Mouse (Mus musculus): ENCODE measurements at regions not wholly inside any gene's neighbourhood (a gene's known extent, or its start where the extent isn't known, plus 50 kb on each side); places are given as distances from the start of the nearest gene placed in this dataset.
A peak's percentile ranks its signal among the peaks of the same experiment; 100 is the strongest.

GRCm38 (mm10) chr3:10575728-10576127 lies 240.2 kb upstream of the Gm38303 start:
- H3K9ac ChIP-seq (replicated peaks), result no peak overlapping the region
- no peaks in the 10 kb centered on the region for H3K36me3 ChIP-seq
- H3K4me2 ChIP-seq (replicated peaks), result no peak overlapping the region
- WGBS, result 55% methylated on average over 1 of the region's 1 CpGs
- H3K4me3 ChIP-seq, result no peak overlapping the region
- H3K9me3 ChIP-seq, result no peaks in the 10 kb centered on the region
- no peaks in the 10 kb centered on the region for H3K27me3 ChIP-seq
- 0 out of 2 replicates have a peak, but pooled peaks cover 5% of the 10 kb centered on the region for H3K4me1 ChIP-seq
- ATAC-seq (replicated peaks), result peak; percentile 63
- H3K27ac ChIP-seq (replicated peaks), result peak overlapping the region; percentile 31; the same call in 1 of the 2 replicates

GRCm38 (mm10) chr3:10575213-10575612 lies 239.7 kb upstream of the Gm38303 start:
- Histone ChIP-seq H3K4me3 (no peak overlapping the region), H3K9me3 (no peaks in the 10 kb centered on the region), H3K4me2 (replicated peaks) (no peak overlapping the region), H3K9ac (replicated peaks) (no peak overlapping the region), H3K27ac (replicated peaks) (peak overlapping the region; percentile 38; the same call in 1 of the 2 replicates), H3K27me3 (no peaks in the 10 kb centered on the region), H3K36me3 (no peaks in the 10 kb centered on the region), H3K4me1 (0 out of 2 replicates have a peak, but pooled peaks cover 5% of the 10 kb centered on the region)
- ATAC-seq (replicated peaks), result peak; percentile 94
- WGBS, result 33% methylated on average over 1 of the region's 1 CpGs

- H3K4me2 ChIP-seq (replicated peaks), result no peak overlapping the region
- H3K27me3 ChIP-seq, result no peaks in the 10 kb centered on the region
- H3K27ac ChIP-seq (replicated peaks), result peak overlapping the region; percentile 38; the same call in 1 of the 2 replicates
- H3K9me3 ChIP-seq, result no peaks in the 10 kb centered on the region
- H3K4me3 ChIP-seq, result no peak overlapping the region
- no peak overlapping the region for H3K9ac ChIP-seq (replicated peaks)
- 16% methylated on average over 1 of the region's 1 CpGs for WGBS
- no peaks in the 10 kb centered on the region for H3K36me3 ChIP-seq
- H3K4me1 ChIP-seq, result 0 out of 2 replicates have a peak, but pooled peaks cover 5% of the 10 kb centered on the region
- ATAC-seq (replicated peaks), result peak; percentile 44
Observed at GRCm38 (mm10) chr3:10574797-10575196, 239.3 kb upstream of the Gm38303 start.

All from forebrain, embryonic 15.5 days (tissue).